ENCODE assay signal across 11 mouse cellular contexts in the genomic region with DNA sequence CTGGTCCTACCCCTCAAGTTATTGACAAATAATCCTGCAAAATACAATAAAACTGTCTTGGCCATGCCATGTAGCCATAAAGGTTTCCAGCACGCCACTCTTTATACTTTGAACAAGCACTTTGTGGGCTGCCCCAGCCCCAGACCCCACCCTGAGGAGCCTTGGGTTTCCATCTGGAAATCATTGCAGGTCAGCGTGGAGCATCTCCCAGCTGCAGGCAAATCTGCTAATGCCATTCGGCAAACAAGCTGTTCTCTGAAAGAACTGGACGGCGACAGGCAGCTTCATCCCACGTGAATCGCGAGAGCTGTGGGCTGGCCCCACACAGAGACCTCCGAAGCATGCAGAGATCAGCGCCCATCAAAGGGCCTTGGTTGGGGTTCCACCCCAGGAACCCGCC. TPM values are rescaled to one million over a fixed set of nuclear protein-coding genes. Genes with fewer than 3 reads are reported as not detected.
DNase-seq lines count a peak whose midpoint lies in the region; ATAC-seq and TF ChIP-seq lines count a peak whose summit lies in the region.
"Had no signal": no experiment of that assay in that cellular context is flagged by ENCODE, and none has a peak within 500 bp of the region (broad histone marks: within the 10 kb centered on the region; RNA-seq: fewer than 3 reads in every experiment).

No protein-coding gene starts in this region.

- H3K9ac ChIP-seq in heart, adult 2 months (ENCODE audit: low read depth, low read length) = no peak overlapping the region
- no peak overlapping the region for H3K9ac ChIP-seq in lung, embryonic 15.5 days
- no peak overlapping the region for H3K9ac ChIP-seq in embryonic facial prominence, embryonic 12.5 days
- no peak overlapping the region for H3K9ac ChIP-seq in neural tube, embryonic 11.5 days (ENCODE audit: low read length)
- H3K9ac ChIP-seq: forebrain, postnatal 0 days; liver, embryonic 14.5 days had no signal

- H3K9me3 ChIP-seq in heart, embryonic 10.5 days = no peaks in the 10 kb centered on the region
- no peaks in the 10 kb centered on the region for H3K9me3 ChIP-seq in lung, embryonic 15.5 days
- H3K9me3 ChIP-seq in embryonic facial prominence, embryonic 12.5 days = no peaks in the 10 kb centered on the region
- no peaks in the 10 kb centered on the region for H3K9me3 ChIP-seq in neural tube, embryonic 11.5 days (ENCODE audit: control insufficient read depth, low read length)

- TF ChIP-seq EP300 in heart, adult 2 months (IDR thresholded peaks at IDR 0.05; ENCODE audit: insufficient read depth, low read depth, low read length) = no peak

- WGBS in heart, embryonic 10.5 days = 55% methylated on average over 11 of the region's 11 CpGs
- 61% methylated on average over 11 of the region's 11 CpGs for WGBS in heart, adult 2 months
- WGBS in lung, embryonic 15.5 days = 53% methylated on average over 11 of the region's 11 CpGs
- WGBS in embryonic facial prominence, embryonic 12.5 days = 18% methylated on average over 11 of the region's 11 CpGs
- WGBS in neural tube, embryonic 11.5 days = 36% methylated on average over 11 of the region's 11 CpGs

- H3K27me3 ChIP-seq in heart, embryonic 10.5 days (ENCODE audit: insufficient read depth, poor library complexity, severe bottlenecking) = no peaks in the 10 kb centered on the region
- no peaks in the 10 kb centered on the region for H3K27me3 ChIP-seq in heart, adult 2 months (ENCODE audit: control insufficient read depth, insufficient read depth, low read length)
- no peaks in the 10 kb centered on the region for H3K27me3 ChIP-seq in lung, embryonic 15.5 days
- H3K27me3 ChIP-seq in embryonic facial prominence, embryonic 12.5 days = no peaks in the 10 kb centered on the region
- no peaks in the 10 kb centered on the region for H3K27me3 ChIP-seq in neural tube, embryonic 11.5 days (ENCODE audit: control insufficient read depth, insufficient read depth, low read length)

- H3K4me1 ChIP-seq in heart, embryonic 10.5 days = peaks cover 80% of the 10 kb centered on the region
- no peaks in the 10 kb centered on the region; the same call in none of the 2 replicates for H3K4me1 ChIP-seq in heart, adult 2 months (ENCODE audit: control insufficient read depth, insufficient read depth, low read length)
- peaks cover 33% of the 10 kb centered on the region for H3K4me1 ChIP-seq in lung, embryonic 15.5 days
- H3K4me1 ChIP-seq in embryonic facial prominence, embryonic 12.5 days = peaks cover 41% of the 10 kb centered on the region
- H3K4me1 ChIP-seq in neural tube, embryonic 11.5 days (ENCODE audit: control insufficient read depth, insufficient read depth, low read length) = peaks cover 20% of the 10 kb centered on the region

- H3K27ac ChIP-seq in heart, embryonic 10.5 days = peak overlapping the region; percentile 82
- no peak overlapping the region for H3K27ac ChIP-seq in heart, adult 2 months
- H3K27ac ChIP-seq in lung, embryonic 15.5 days = peak overlapping the region; percentile 39
- H3K27ac ChIP-seq in embryonic facial prominence, embryonic 12.5 days = peak overlapping the region; percentile 72
- 0 out of 2 replicates have a peak overlapping the region, but pooled peaks have one; percentile 42 for H3K27ac ChIP-seq in neural tube, embryonic 11.5 days (ENCODE audit: low read depth, low read length)
- H3K27ac ChIP-seq: liver, embryonic 14.5 days had no signal

- peaks cover 19% of the 10 kb centered on the region for H3K36me3 ChIP-seq in heart, embryonic 10.5 days
- H3K36me3 ChIP-seq in heart, adult 2 months (ENCODE audit: control insufficient read depth, insufficient read depth, low read length) = no peaks in the 10 kb centered on the region
- no peaks in the 10 kb centered on the region for H3K36me3 ChIP-seq in lung, embryonic 15.5 days
- 0 out of 2 replicates have a peak, but pooled peaks cover 3% of the 10 kb centered on the region for H3K36me3 ChIP-seq in embryonic facial prominence, embryonic 12.5 days
- H3K36me3 ChIP-seq in neural tube, embryonic 11.5 days (ENCODE audit: control insufficient read depth, insufficient read depth, low read length) = peaks cover 2% of the 10 kb centered on the region; the same call in 1 of the 2 replicates

- H3K79me2 ChIP-seq in heart, adult 2 months (replicated peaks; ENCODE audit: control insufficient read depth, insufficient read depth, low read length) = no peaks in the 10 kb centered on the region

- no peak for TF ChIP-seq POLR2A in heart, adult 2 months (IDR thresholded peaks at IDR 0.05; ENCODE audit: insufficient read depth, low read depth, low read length)

- no peak overlapping the region for H3K4me2 ChIP-seq in lung, embryonic 15.5 days
- no peak overlapping the region for H3K4me2 ChIP-seq in embryonic facial prominence, embryonic 12.5 days (replicated peaks)
- no peak overlapping the region for H3K4me2 ChIP-seq in neural tube, embryonic 11.5 days (ENCODE audit: low read depth)

- no peak for TF ChIP-seq CTCF in heart, adult 2 months (IDR thresholded peaks at IDR 0.05)

- DNase-seq in heart, embryonic 10.5 days (ENCODE audit: low spot score) = no peak
- DNase-seq in heart, adult 2 months = no peak
- no peak for DNase-seq in lung, postnatal 14 days
- peak; percentile 38 for DNase-seq in neural tube, embryonic 11.5 days (ENCODE audit: low spot score)
- no peak for DNase-seq in right cerebral cortex, adult 18-20 months
- no peak for DNase-seq in MN1 (ENCODE audit: low spot score)
- DNase-seq: forebrain, postnatal 0 days had no signal

- no peak overlapping the region for H3K4me3 ChIP-seq in heart, embryonic 10.5 days
- H3K4me3 ChIP-seq in heart, adult 2 months = no peak overlapping the region
- no peak overlapping the region for H3K4me3 ChIP-seq in lung, embryonic 15.5 days
- no peak overlapping the region for H3K4me3 ChIP-seq in embryonic facial prominence, embryonic 12.5 days
- no peak overlapping the region for H3K4me3 ChIP-seq in neural tube, embryonic 11.5 days (ENCODE audit: low read depth, low read length)

- ATAC-seq in lung, embryonic 15.5 days (ENCODE audit: borderline replicate concordance, extremely low read depth, low FRiP score, low TSS enrichment) = no peak
- no peak for ATAC-seq in embryonic facial prominence, embryonic 12.5 days (ENCODE audit: insufficient number of reproducible peaks, insufficient read depth, low FRiP score, low TSS enrichment)
- no peak for ATAC-seq in neural tube, embryonic 11.5 days (ENCODE audit: insufficient read depth, low FRiP score, low TSS enrichment)
- ATAC-seq: CD4-positive, CD25-positive, alpha-beta regulatory T cell, adult 4 months; forebrain, postnatal 0 days had no signal

- intact Hi-C loops in heart, adult 2 months (cut with DNase I) = loop anchor here (5.0 to 10.0 kb wide), 2 partner anchors 220 to 383 kb away; a partner anchor contains a TSS

RNA-seq across cellular contexts. Expression of a gene that starts 34.2 kb away (rescaled TPM):
- 232 and 318 TPM in 2 replicates for polyA plus RNA-seq in heart, embryonic 10.5 days (2016; fragmentation: Nextera tagmentation; extraction: Ambion mirVana)
- total RNA-seq in heart, adult 2 months (2021) = 1 to 10 TPM; 9.3 to 9.8 TPM
- polyA plus RNA-seq in heart, adult 2 months (2012; rRNA removed) = 12.9 and 13.1 TPM in 2 replicates
- 263 and 283 TPM in 2 replicates for polyA plus RNA-seq in lung, embryonic 15.5 days (2015; fragmentation: Nextera tagmentation; extraction: Ambion mirVana)
- 122 and 127 TPM in 2 replicates for polyA plus RNA-seq in embryonic facial prominence, embryonic 12.5 days (2016; fragmentation: Nextera tagmentation; extraction: Ambion mirVana)
- polyA plus RNA-seq in neural tube, embryonic 11.5 days (2014; fragmentation: Nextera tagmentation; extraction: Ambion mirVana) = 80.1 and 83.2 TPM in 2 replicates
